Mouse (Mus musculus) forebrain, postnatal 0 days (tissue): Measurements from ENCODE around the gene Cpne7. TPM values are rescaled to one million over a fixed set of nuclear protein-coding genes. Genes with fewer than 3 reads are reported as not detected.

Source experiments
- ATAC-seq: fragments of 200-750 bp; cut with Nextera tagmentation; 2 replicates; pipeline ENCODE4 v1.8.0; 2017; ENCODE audit warnings: mild to moderate bottlenecking, moderate library complexity
- DNase-seq: peaks from one replicate; pipeline ENCODE4 v3.0.0-alpha.2; 2015
- H3K27ac ChIP-seq: fragments of 300-500 bp; sonication (generic); 2 replicates; pipeline ENCODE4 v1.5.1; 2014; ENCODE audit warnings: low read depth, mild to moderate bottlenecking, antibody characterized with exemption, low read length, moderate library complexity, mixed read lengths
- H3K27me3 ChIP-seq: fragments of 300-500 bp; sonication (generic); 2 replicates; pipeline ENCODE4 v1.6.1; 2014; ENCODE audit warnings: mild to moderate bottlenecking, low read length, mixed read lengths; ENCODE audit not compliant: insufficient read depth
- H3K36me3 ChIP-seq: fragments of 300-500 bp; sonication (generic); 2 replicates; pipeline ENCODE4 v1.6.1; 2014; ENCODE audit warnings: mild to moderate bottlenecking, moderate library complexity; ENCODE audit not compliant: insufficient read depth
- H3K4me1 ChIP-seq: fragments of 300-500 bp; sonication (generic); 2 replicates; pipeline ENCODE4 v1.6.1; 2014; ENCODE audit warnings: antibody characterized with exemption; ENCODE audit not compliant: insufficient read depth
- H3K4me2 ChIP-seq: fragments of 300-500 bp; sonication (generic); 2 replicates; pipeline ENCODE4 v1.6.1; 2014; ENCODE audit warnings: low read depth, mild to moderate bottlenecking, moderate library complexity
- H3K4me3 ChIP-seq: fragments of 300-500 bp; sonication (generic); 2 replicates; pipeline ENCODE4 v1.5.1; 2014; ENCODE audit warnings: low read depth, low read length, mixed read lengths
- H3K9ac ChIP-seq: fragments of 300-500 bp; sonication (generic); 2 replicates; pipeline ENCODE4 v1.6.1; 2014; ENCODE audit warnings: mild to moderate bottlenecking
- H3K9me3 ChIP-seq: fragments of 300-500 bp; sonication (generic); 2 replicates; pipeline ENCODE4 v1.6.1; 2016; ENCODE audit warnings: low read length
- CTCF ChIP-seq: sonication (generic); IDR thresholded peaks from 2 replicates; pipeline ENCODE4 v1.5.1; 2016; ENCODE audit warnings: antibody characterized with exemption, control low read depth, low read depth
- WGBS: fragments of 180-500 bp; shearing (Covaris S2); extraction: QIAGEN DNeasy Blood & Tissue Kit; methylation state at CpG from one replicate; pipeline ENCODE4 v1.1.7; 2014; 5-methylcytosine and 5-hydroxymethylcytosine counted together
- microRNA-seq, 2 experiments: library from miRNA; unstranded; fragments of <30 nt; microRNA quantifications; one replicate each; pipeline ENCODE4; 2016
- polyA plus RNA-seq: library from polyadenylated mRNA; unstranded; fragments of >200 nt; fragmentation: Nextera tagmentation; extraction: Ambion mirVana; gene quantifications from 2 replicates; pipeline ENCODE4 v1.2.1, GENCODE M21; 2015
- total RNA-seq: library from RNA; depleted of rRNA; stranded (reverse); fragments of >200 nt; gene quantifications from 2 replicates; pipeline ENCODE4 v1.2.3, GENCODE M21; 2014; rRNA removed

Gene Cpne7
- total and polyA plus RNA-seq, 2 experiments from 2014 or later: 25.0 to 32.6 TPM

DNA sequence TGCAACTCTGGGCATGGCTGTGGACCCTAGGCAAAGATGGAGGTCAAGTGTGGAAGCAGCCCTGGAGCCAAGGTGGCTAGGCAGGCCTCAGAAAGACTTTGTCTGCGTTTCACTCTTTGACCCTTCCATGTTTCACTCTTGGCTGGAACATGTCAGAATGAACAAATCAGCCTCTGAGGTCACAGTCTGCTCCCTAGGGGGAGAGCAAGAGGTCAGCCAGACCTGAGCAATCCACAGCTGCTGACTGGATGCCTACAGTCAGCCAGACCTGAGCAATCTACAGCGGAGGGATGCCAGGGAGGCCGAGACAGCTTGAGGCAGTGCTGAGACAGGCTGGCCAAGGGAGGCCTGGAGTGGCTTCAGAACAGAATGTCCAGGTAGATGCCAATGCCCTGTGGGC lies 64.2 kb downstream of the Cpne7 start:
- no peak for DNase-seq
- no peak for ATAC-seq
- Histone ChIP-seq H3K36me3 (no peaks in the 10 kb centered on the region), H3K9me3 (0 out of 2 replicates have a peak, but pooled peaks cover 3% of the 10 kb centered on the region), H3K27me3 (no peaks in the 10 kb centered on the region), H3K4me2 (no peak overlapping the region), H3K27ac (no peak overlapping the region), H3K9ac (no peak overlapping the region), H3K4me3 (no peak overlapping the region), H3K4me1 (no peaks in the 10 kb centered on the region)
- 80% methylated on average over 3 of the region's 3 CpGs for WGBS
- no peak for TF ChIP-seq CTCF

Small RNA genes lying within 50 kb of the gene (microRNA-seq; reads per million reads assigned to microRNA genes)
- 0 reads per million in 2 experiments for gene Mir7079
- 2.7 to 6.8 reads per million in 2 experiments for gene Mir7080

Other genes starting within 250 kb of the Cpne7 start
- 88.7 and 103 TPM in 2 replicates for gene Ankrd11, start 75.1 kb upstream of the Cpne7 start, total RNA-seq
- gene Ankrd11, start 75.1 kb upstream of the Cpne7 start, polyA plus RNA-seq: 69.4 and 73.5 TPM in 2 replicates
- 56.2 and 62.8 TPM in 2 replicates for gene Spg7, start 54.4 kb upstream of the Cpne7 start, total RNA-seq
- gene Spg7, start 54.4 kb upstream of the Cpne7 start, polyA plus RNA-seq: 39.8 and 52.9 TPM in 2 replicates
- gene Rpl13, start 15.0 kb upstream of the Cpne7 start, total RNA-seq: 2,315 and 2,714 TPM in 2 replicates
- 944 and 1,242 TPM in 2 replicates for gene Rpl13, start 15.0 kb upstream of the Cpne7 start, polyA plus RNA-seq
- gene Sult5a1, start 40.9 kb downstream of the Cpne7 start, total RNA-seq: 0.71 and 5.0 TPM in 2 replicates
- gene Sult5a1, start 40.9 kb downstream of the Cpne7 start, polyA plus RNA-seq: 0.89 and 0.96 TPM in 2 replicates
- 0.15 and 0.57 TPM in 2 replicates for gene Dpep1, start 68.9 kb downstream of the Cpne7 start, total RNA-seq
- 0.23 and 0.46 TPM in 2 replicates for gene Dpep1, start 68.9 kb downstream of the Cpne7 start, polyA plus RNA-seq
- 207 and 211 TPM in 2 replicates for gene Chmp1a, start 95.4 kb downstream of the Cpne7 start, total RNA-seq
- gene Chmp1a, start 95.4 kb downstream of the Cpne7 start, polyA plus RNA-seq: 247 and 251 TPM in 2 replicates
- 6.3 and 7.8 TPM in 2 replicates for gene Spata33, start 95.5 kb downstream of the Cpne7 start, total RNA-seq
- gene Spata33, start 95.5 kb downstream of the Cpne7 start, polyA plus RNA-seq: 7.6 and 8.2 TPM in 2 replicates
- gene Cdk10, start 107.5 kb downstream of the Cpne7 start, total RNA-seq: 71.7 and 93.2 TPM in 2 replicates
- gene Cdk10, start 107.5 kb downstream of the Cpne7 start, polyA plus RNA-seq: 48.7 and 54.3 TPM in 2 replicates
- gene Spata2l, start 118.9 kb downstream of the Cpne7 start, total RNA-seq: 10.2 and 12.2 TPM in 2 replicates
- gene Spata2l, start 118.9 kb downstream of the Cpne7 start, polyA plus RNA-seq: 11.3 and 14.8 TPM in 2 replicates
- gene Zfp276, start 136.8 kb downstream of the Cpne7 start, total RNA-seq: 31.9 and 37.3 TPM in 2 replicates
- gene Zfp276, start 136.8 kb downstream of the Cpne7 start, polyA plus RNA-seq: 10.1 and 14.8 TPM in 2 replicates
- 54.4 and 94.6 TPM in 2 replicates for gene Vps9d1, start 137.0 kb downstream of the Cpne7 start, total RNA-seq
- 44.8 and 54.3 TPM in 2 replicates for gene Vps9d1, start 137.0 kb downstream of the Cpne7 start, polyA plus RNA-seq
- 5.0 and 5.6 TPM in 2 replicates for gene Fanca, start 201.2 kb downstream of the Cpne7 start, total RNA-seq
- gene Fanca, start 201.2 kb downstream of the Cpne7 start, polyA plus RNA-seq: 2.6 and 2.7 TPM in 2 replicates
- gene Spire2, start 215.3 kb downstream of the Cpne7 start, total RNA-seq: 37.0 and 37.8 TPM in 2 replicates
- 21.3 and 24.2 TPM in 2 replicates for gene Spire2, start 215.3 kb downstream of the Cpne7 start, polyA plus RNA-seq